Mouse (Mus musculus): Measurements from ENCODE around the gene Rassf7.
A peak's percentile ranks its signal among the peaks of the same experiment; 100 is the strongest.
"Not testable (repeated sequence)": the region's sequence is repeated elsewhere in the genome, so short reads cannot be mapped to it uniquely, and the experiment has no call there.

The Rassf7 gene

DNA sequence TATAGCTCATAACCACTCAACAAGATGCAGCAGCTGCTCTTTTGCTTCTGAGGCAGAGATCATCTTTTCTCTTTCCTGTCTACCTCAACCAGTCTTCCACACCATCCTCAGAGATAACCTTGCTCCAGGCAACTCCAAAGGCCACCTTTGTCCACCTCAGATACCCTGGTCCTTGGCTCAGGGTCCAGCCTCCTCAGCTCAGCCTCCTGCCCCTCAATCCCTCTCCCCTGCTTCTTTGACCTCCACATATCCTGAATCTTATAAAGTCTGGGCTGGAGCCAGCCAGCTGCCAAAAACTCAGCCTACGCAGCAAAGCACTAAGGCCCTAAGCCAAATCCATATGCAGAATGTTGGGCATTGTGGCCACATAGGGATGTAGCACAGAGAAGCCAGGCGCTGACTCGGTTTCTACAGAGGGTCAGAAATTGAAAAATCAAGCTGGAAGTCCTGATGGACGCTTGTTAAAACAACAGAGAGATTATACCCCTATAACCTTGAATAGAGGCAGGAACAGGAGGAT, 7.1 kb downstream of the Rassf7 start:
- no peak for DNase-seq (ENCODE audit: low spot score in 2 of 2)

DNA sequence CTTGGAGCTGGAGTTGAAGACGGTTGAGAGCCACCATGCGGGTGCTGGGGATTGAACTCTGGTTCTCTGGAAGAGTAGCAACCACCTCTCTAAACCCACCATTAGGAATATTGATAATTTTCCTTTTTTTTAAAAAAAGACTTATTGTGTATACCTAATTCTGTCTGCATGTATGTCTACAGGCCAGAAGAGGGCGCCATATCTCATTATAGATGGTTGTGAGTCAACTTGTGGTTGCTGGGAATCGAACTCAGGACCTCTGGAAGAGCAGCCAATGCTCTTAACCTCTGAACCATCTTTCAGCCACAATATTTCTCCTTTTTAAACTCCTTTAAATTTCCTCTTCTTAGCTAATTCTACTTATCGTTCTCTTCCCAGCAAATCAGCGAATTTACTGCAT, 10.9 kb downstream of the Rassf7 start:
- DNase-seq (ENCODE audit: low spot score in 2 of 2), result no peak

DNA sequence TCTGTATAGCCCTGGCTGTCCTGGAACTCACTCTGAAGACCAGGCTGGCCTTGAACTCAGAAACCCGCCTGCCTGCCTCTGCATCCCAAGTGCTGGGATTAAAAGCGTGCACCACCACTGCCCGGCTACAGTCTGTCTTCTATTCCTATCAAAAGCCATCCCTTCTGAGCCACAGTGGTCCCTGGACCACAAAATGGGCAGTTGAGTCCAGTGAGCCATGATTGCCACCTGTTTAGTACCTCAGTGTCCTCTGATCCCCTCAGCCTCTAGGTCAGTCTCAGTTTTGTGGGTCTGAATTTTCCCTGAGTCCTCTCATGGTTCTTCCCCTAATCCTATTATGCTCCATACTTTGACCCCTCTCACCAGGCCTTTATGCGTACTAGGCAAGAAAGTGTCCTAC, 12.1 kb downstream of the Rassf7 start:
- DNase-seq (ENCODE audit: low spot score in 2 of 2), result no peak

DNA sequence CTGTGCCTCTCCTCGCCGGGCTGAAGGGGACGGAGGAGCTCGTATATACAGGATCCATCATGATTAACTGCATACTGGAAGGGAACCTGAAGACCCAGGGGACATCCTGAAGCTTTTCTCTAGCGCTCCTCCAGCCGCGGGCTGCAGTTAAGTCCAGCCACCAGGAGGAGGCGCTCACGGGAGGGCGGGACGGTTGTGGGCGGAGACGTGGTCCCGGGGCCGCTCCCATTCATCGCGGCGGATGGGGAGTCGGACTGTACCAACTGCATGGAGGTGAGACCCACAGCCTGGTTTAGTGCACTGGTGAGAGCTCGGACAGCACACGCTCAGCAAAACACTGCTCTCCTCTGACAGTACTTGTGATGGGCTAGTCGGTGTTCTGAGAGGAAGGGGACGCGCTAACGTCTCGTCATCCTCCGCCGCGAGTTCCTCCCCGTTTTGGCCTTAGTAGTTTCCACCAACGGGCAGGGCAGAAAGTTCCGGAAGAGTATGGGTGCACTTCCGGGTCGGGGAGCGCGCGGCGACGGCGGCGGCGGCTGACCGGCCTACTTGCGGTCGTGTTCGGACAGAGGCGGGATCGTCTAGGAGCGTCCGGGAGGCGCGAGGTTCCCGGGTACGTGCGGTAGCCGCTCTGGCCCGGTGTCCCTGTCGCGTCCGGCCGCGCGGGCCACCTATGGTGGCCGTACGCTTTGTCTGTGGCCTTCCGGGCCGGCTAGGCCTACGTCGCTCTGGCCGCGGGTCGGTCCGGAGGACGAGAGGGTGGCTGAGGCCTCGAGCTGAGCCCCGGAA, 12.8 kb downstream of the Rassf7 start, which contains the start of gene Phrf1:
Gene Phrf1, plus strand, starts transcription at position 506 of the 789 bp plus-strand sequence.
- peak; percentile 76 to 89 for DNase-seq (ENCODE audit: low spot score in 2 of 2)

DNA sequence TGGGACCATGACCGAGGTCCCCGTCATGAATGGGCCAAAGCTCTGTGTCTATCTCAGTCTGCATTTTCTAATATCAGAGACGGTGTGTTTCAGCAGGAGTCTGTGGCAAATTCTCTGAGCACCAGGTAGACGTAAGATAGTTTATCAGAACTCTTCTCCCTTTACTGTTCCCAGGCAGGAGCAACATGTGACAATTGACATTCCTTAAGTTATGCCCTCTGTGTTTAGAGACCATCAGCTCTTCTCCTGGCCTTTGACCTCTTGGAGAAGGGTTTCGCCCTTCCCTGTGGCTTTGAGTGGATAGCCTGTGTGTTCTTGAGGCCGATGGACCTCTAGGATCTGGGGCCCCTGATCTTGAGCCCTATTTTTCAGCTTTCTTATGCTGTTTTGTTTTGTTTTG, 14.0 kb downstream of the Rassf7 start:
- no peak for DNase-seq (ENCODE audit: low spot score in 2 of 2)

DNA sequence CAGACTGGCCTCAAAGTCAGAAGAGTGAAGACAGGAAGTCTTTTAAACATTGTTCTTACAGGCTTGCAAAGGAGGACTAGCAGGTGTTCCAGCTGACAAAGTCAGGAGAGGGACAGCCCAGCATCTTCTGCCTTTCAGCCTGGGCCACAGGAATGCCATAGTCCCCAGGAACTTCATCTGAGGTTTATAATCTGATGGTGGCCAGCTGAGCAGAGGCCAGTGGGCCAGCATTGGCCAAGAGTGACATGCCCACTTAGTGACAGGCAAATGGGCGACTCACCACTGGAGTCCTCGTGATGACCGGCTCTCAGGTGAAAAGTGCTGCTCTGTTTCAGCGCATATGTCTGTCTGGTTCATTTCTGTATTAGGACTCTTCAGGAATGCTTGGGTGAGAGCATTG, 14.9 kb downstream of the Rassf7 start:
- no peak for DNase-seq (ENCODE audit: low spot score in 2 of 2)

DNA sequence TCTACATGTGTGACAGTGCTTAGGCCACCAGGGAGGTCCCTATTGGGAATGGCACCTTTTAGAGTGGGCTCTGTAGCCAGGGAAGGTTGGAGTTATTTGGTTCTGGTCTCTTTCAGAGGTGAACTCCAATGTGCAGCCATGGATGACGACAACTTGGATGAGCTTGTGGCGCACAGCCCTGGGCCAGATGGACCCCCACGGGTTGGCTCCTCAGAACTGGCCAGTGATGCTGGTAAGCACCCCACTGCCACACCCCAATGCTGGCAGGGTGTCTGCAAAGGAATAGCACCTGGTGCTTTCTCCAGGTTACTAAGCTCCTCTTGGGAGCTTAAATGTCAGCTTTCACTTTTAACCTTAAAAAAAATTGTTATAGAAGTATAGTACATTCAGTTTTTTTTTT, 15.5 kb downstream of the Rassf7 start:
- no peak for DNase-seq (ENCODE audit: low spot score in 2 of 2)

DNA sequence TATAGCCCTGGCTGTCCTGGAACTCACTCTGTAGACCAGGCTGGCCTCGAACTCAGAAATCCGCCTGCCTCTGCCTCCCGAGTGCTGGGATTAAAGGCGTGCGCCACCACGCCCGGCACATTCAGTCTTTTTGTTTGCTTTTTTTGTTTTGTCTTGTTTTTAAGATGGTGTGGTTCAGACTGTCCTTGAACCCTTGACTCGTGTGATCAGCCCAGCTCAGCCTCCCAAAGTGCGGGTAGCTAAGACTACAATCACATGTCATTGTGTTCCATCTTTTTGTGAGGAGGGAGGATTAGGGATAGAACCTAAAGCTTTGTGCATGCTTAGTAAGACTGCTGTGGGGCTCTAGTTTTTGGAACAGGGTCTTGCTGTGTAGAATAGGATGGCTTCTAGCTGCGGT, 15.9 kb downstream of the Rassf7 start:
- no peak for DNase-seq (ENCODE audit: low spot score in 2 of 2)

DNA sequence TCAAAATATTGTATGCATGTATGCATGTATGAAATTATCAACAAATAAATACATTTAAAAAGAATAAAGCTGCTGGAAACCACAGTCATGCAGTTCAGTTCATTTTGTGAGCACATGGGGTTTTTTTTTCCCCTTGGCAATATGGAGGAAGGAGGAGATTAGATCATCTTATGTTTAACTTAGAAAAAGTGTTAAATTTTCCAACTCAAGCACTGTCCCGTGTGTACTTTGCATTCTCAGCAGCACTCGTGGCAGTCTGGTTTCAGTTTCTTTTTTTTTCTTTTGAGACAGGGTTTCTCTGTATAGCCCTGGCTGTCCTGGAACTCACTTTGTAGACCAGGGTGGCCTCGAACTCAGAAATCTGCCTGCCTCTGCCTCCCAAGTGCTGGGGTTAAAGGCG, 34.8 kb downstream of the Rassf7 start:
- DNase-seq (ENCODE audit: low spot score in 2 of 2), result not testable (repeated sequence)

DNA sequence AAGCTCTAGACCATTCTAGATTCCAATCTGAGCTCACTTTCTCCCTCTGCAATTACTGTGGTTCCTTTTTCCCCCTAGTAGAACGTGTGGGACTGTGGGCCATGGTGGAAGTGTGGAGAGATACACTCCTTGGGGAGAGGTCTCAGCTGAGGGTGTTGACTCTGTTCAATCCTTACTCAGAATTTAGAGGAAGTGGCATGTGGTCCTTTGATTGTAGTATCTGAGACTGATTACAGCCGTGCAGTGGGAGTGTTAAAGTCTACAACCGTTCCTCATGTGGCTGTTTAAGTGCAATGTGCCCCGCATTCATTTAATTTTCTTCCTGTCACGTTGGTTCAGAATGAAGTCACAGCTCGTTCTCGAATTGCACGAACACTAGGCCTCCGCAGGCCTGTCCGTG, 40.5 kb downstream of the Rassf7 start:
- DNase-seq (ENCODE audit: low spot score in 2 of 2), result no peak

DNA sequence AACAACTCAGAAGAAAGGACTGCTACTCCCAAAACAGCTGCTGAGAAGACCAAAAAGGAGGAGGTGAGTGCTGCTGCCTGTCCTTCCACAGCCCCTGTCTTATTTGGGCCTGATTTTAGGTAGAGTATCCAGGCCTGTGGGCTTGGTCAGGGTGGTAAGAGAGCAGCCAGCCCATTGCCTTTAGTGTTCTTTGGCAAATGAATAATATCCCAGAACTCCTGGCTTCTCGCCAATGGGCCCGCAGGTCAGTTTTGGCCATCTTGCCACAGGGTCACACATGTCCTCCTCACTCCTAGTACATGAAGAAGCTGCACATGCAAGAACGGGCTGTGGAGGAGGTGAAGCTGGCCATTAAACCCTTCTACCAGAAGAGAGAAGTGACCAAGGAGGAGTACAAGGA, 45.8 kb downstream of the Rassf7 start:
- DNase-seq (ENCODE audit: low spot score in 2 of 2), result no peak

DNA sequence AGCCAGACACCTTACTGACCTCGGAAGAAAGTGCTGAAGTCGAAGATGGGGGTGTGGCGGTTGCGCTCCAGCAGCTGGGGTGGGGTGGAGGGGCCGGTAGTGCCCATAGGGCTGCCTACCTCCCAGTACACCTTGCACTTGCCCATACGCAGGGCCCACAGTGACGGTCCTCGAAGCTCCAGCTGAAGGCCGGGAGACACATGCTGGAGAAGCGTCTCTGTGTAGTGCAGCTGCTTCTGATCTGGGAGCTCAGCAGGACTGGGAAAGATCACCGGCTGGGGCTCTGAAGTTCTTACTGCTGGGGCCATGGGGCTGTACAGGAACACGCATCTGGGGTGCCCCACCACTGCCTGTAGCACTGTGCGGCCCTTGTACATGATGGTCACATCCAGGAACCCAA, 48.0 kb downstream of the Rassf7 start:
- DNase-seq (ENCODE audit: low spot score in 2 of 2), result no peak

DNA sequence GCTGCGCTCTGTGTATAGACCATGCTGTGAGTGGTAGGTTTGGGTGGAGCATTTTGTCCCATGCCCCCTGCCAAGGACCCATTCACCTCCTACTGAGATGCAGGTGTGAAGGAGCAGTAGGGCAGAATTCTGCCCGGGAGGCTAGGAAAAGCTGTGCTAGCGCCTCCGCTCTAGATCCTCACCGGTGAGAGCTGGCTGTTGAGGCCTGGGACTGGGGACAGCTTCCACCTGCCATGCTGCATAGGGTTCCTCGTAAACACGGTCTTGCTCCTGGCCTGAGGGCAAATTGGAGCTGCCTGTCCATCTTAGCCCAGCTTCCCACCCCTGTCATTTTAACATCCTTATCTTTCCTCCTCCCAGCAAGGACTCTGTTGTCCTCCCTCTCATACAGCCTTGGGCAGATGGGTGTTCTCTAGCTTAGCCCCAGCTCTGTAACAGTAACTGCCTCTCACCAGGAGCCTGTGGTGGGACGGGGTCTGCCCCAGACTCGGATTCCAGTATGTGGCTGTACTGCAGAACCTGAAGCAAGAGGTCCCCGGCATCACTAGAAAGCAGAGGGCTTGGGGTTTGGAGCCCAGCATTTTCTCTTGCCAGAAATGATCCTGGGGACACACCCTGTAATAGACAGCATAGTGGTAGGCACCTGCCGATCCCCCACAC, 48.5 kb downstream of the Rassf7 start:
- no peak for DNase-seq (ENCODE audit: low spot score in 2 of 2)

DNA sequence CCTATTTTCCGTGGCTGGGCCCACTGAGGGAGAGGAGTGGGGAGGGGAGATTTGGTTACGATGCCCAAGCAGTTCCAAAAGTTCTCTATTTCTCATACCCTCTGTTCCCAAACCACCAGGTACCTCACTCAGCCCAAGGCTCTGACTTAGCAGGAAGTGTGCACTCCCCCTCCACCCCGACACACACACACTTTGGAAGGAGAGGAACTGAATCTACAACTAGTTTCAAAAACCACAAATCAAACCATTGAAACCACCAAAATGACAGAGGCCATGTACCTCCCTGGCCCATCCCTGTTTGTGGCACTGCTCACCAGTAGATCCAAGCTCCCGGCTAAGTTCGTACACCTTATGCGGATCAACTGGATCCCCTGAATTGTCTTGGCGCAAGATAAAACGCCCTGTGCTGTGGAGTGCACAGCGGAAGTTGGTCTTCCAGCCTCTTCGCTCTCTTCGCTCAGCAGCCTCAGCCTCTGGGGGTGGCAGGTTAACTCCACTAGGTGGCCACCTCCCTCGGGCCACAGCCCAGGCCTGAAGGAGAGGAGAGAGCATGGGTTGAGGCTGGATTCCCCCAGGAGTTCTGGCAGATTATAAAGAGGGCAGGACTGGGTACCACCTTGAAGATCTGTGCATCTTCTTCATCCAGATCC, 49.2 kb downstream of the Rassf7 start:
- DNase-seq (ENCODE audit: low spot score in 2 of 2), result no peak

DNA sequence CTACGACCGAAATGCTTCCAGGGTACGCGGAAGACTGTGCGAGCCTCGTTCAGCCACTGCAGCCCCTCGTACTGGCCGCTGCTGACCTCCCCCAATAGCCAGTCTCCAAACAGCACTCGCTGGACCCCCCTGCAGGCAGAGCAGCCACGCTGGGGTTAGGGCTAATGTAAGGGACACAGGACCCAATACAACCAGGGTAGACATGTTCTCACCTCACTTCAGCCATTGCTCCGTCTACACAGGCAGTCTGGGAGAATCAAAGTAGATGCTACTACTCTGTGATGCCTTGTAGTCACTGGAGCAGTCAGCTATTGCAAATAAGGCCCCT, 49.7 kb downstream of the Rassf7 start:
- DNase-seq (ENCODE audit: low spot score in 2 of 2), result no peak

DNA sequence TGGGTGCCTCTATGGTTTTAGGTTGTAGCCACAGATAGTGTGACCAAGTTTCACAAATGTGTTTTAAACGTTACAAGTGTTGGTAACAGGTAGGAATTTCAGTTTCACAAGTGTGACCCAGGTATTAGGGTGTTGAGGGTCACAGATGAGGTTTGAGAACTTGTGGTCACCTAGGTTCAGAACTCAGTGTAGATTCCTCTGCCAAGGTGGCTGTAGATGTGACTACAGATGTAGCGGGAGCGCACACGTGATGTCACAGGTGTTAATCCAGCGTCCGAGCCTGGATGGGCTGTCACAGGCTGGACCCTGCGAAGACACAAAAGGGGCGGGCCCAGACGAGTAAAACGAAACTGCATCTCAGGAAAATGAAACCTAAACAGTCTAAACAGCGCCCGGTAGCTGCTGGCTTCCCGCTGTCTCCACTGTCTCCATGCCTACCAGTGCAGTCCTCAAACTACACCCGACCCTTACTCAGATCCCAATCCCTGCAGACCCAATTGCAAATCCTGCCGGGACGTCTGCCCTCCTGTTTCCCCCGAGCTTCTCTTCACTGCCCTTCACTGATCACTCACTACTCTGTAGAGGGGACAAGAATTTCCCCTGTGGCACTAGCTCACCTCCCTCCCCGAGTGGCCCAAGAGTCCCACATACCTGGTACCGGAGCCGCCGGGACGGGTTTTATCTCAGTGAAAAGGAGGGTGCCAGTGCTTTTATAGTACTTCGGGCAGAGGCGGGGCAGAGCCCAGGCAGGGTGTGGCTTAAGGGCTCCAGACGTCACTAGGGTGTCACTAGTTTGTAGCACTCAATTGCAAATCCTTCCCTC, 50.3 kb downstream of the Rassf7 start, which contains the start of gene Irf7:
Gene Irf7, minus strand, starts transcription at position 743 of the 823 bp plus-strand sequence.
- no peak for DNase-seq (ENCODE audit: low spot score in 2 of 2)
